Mouse (Mus musculus) heart, adult 2 months (tissue): ENCODE measurements at regions not wholly inside any gene's neighbourhood (a gene's known extent, or its start where the extent isn't known, plus 50 kb on each side); places are given as distances from the start of the nearest gene placed in this dataset.

Source experiments
- CTCF ChIP-seq: fragments of 200-600 bp; IDR thresholded peaks from 2 replicates; pipeline ENCODE4 v1.8.1; 2022; ENCODE audit warnings: antibody characterized with exemption, mild to moderate bottlenecking, moderate library complexity
- POLR2A ChIP-seq: fragments of 200-500 bp; IDR thresholded peaks from 2 replicates; pipeline ENCODE4 v1.6.1; 2011; ENCODE audit warnings: mild to moderate bottlenecking, low read depth, low read length, control low read depth; ENCODE audit not compliant: insufficient read depth

- TF ChIP-seq POLR2A, result no peak
- no peak for TF ChIP-seq CTCF
Observed at GRCm38 (mm10) chr5:53336704-53337103, 69.8 kb downstream of the Smim20 start.
